Mouse (Mus musculus) E14TG2a.4 (cell line): ENCODE measurements at regions not wholly inside any gene's neighbourhood (a gene's known extent, or its start where the extent isn't known, plus 50 kb on each side); places are given as distances from the start of the nearest gene placed in this dataset.
A peak's percentile ranks its signal among the peaks of the same experiment; 100 is the strongest.

Source experiments
- H3K27me3 ChIP-seq: 2 replicates; pipeline ENCODE4 v1.6.1; 2014; ENCODE audit warnings: low read length, control low read depth; ENCODE audit not compliant: insufficient read depth
- H3K36me3 ChIP-seq: 2 replicates; pipeline ENCODE4 v1.6.1; 2014; ENCODE audit warnings: low read length, control low read depth; ENCODE audit not compliant: insufficient read depth
- H3K4me1 ChIP-seq: replicated peaks from 2 replicates; pipeline ENCODE4 v1.6.1; 2014; ENCODE audit warnings: low read depth, low read length, control low read depth
- H3K4me3 ChIP-seq: replicated peaks from 2 replicates; pipeline ENCODE4 v1.5.1; 2014; ENCODE audit warnings: mild to moderate bottlenecking, low read length
- H3K9me3 ChIP-seq: 2 replicates; pipeline ENCODE4 v1.6.1; 2014; ENCODE audit warnings: low read length, control low read depth
- CTCF ChIP-seq: conservative IDR thresholded peaks from 2 replicates; pipeline ENCODE4 v1.5.1; 2014; ENCODE audit warnings: low read length
- NANOG ChIP-seq: IDR thresholded peaks from 2 replicates; pipeline ENCODE4 v1.6.1; 2014; ENCODE audit warnings: borderline replicate concordance, low read length, mixed read lengths
- POU5F1 ChIP-seq: IDR thresholded peaks from 2 replicates; pipeline ENCODE4 v1.6.1; 2014; ENCODE audit warnings: low read length, borderline replicate concordance

- Histone ChIP-seq H3K27me3 (peaks cover 73% of the 10 kb centered on the region), H3K36me3 (no peaks in the 10 kb centered on the region), H3K4me3 (peak overlapping the region; percentile 64), H3K9me3 (no peaks in the 10 kb centered on the region), H3K4me1 (peaks cover 29% of the 10 kb centered on the region)
- TF ChIP-seq CTCF (no peak), POU5F1 (no peak), NANOG (no peak)
Observed at GRCm38 (mm10) chr16:29839662-29840001, 224.6 kb upstream of the Hes1 start.

- H3K9me3 ChIP-seq, result no peaks in the 10 kb centered on the region
- peaks cover 79% of the 10 kb centered on the region for H3K27me3 ChIP-seq
- no peaks in the 10 kb centered on the region for H3K36me3 ChIP-seq
- H3K4me1 ChIP-seq, result peaks cover 36% of the 10 kb centered on the region
- no peak overlapping the region for H3K4me3 ChIP-seq
- TF ChIP-seq CTCF, result no peak
- TF ChIP-seq POU5F1, result no peak
- TF ChIP-seq NANOG, result no peak
Observed at GRCm38 (mm10) chr16:29840412-29840811, 223.8 kb upstream of the Hes1 start.

GRCm38 (mm10) chr16:29841132-29841531 is 223.1 kb upstream of the Hes1 start:
- TF ChIP-seq POU5F1, result no peak
- no peak for TF ChIP-seq NANOG
- no peak for TF ChIP-seq CTCF
- Histone ChIP-seq H3K9me3 (no peaks in the 10 kb centered on the region), H3K27me3 (peaks cover 84% of the 10 kb centered on the region), H3K4me3 (no peak overlapping the region), H3K4me1 (peaks cover 41% of the 10 kb centered on the region), H3K36me3 (no peaks in the 10 kb centered on the region)

- no peaks in the 10 kb centered on the region for H3K9me3 ChIP-seq
- H3K36me3 ChIP-seq, result no peaks in the 10 kb centered on the region
- TF ChIP-seq CTCF, result no peak
- TF ChIP-seq POU5F1, result no peak
- no peak for TF ChIP-seq NANOG
- peaks cover 38% of the 10 kb centered on the region for H3K4me1 ChIP-seq
- H3K4me3 ChIP-seq, result no peak overlapping the region
- peaks cover 91% of the 10 kb centered on the region for H3K27me3 ChIP-seq
Observed at GRCm38 (mm10) chr16:29842071-29842470, 222.1 kb upstream of the Hes1 start.

- no peak overlapping the region for H3K4me3 ChIP-seq
- H3K36me3 ChIP-seq, result no peaks in the 10 kb centered on the region
- H3K27me3 ChIP-seq, result peaks cover 89% of the 10 kb centered on the region
- peaks cover 29% of the 10 kb centered on the region for H3K4me1 ChIP-seq
- TF ChIP-seq NANOG, result no peak
- H3K9me3 ChIP-seq, result no peaks in the 10 kb centered on the region
Observed at GRCm38 (mm10) chr16:29843490-29843889, 220.7 kb upstream of the Hes1 start.

- no peak overlapping the region for H3K4me3 ChIP-seq
- H3K4me1 ChIP-seq, result peaks cover 25% of the 10 kb centered on the region
- H3K27me3 ChIP-seq, result peaks cover 75% of the 10 kb centered on the region
- TF ChIP-seq NANOG (peak; percentile 84), POU5F1 (no peak), CTCF (no peak)
- no peaks in the 10 kb centered on the region for H3K9me3 ChIP-seq
- H3K36me3 ChIP-seq, result no peaks in the 10 kb centered on the region
Observed at GRCm38 (mm10) chr16:29844706-29845596, 219.2 kb upstream of the Hes1 start.

- Histone ChIP-seq H3K4me1 (peaks cover 29% of the 10 kb centered on the region), H3K36me3 (no peaks in the 10 kb centered on the region), H3K9me3 (no peaks in the 10 kb centered on the region), H3K27me3 (peaks cover 68% of the 10 kb centered on the region), H3K4me3 (no peak overlapping the region)
- TF ChIP-seq NANOG, result no peak
- TF ChIP-seq POU5F1, result no peak
Observed at GRCm38 (mm10) chr16:29845597-29845986, 218.6 kb upstream of the Hes1 start.

- no peaks in the 10 kb centered on the region for H3K9me3 ChIP-seq
- H3K27me3 ChIP-seq, result peaks cover 54% of the 10 kb centered on the region
- peaks cover 32% of the 10 kb centered on the region for H3K4me1 ChIP-seq
- TF ChIP-seq CTCF (no peak), NANOG (no peak), POU5F1 (no peak)
- no peaks in the 10 kb centered on the region for H3K36me3 ChIP-seq
- no peak overlapping the region for H3K4me3 ChIP-seq
Observed at GRCm38 (mm10) chr16:29847059-29847458, 217.1 kb upstream of the Hes1 start.

- H3K27me3 ChIP-seq, result peaks cover 47% of the 10 kb centered on the region
- no peak overlapping the region for H3K4me3 ChIP-seq
- H3K9me3 ChIP-seq, result no peaks in the 10 kb centered on the region
- peaks cover 32% of the 10 kb centered on the region for H3K4me1 ChIP-seq
- H3K36me3 ChIP-seq, result no peaks in the 10 kb centered on the region
- TF ChIP-seq NANOG (no peak), POU5F1 (no peak), CTCF (no peak)
Observed at GRCm38 (mm10) chr16:29847734-29848133, 216.4 kb upstream of the Hes1 start.
